Mouse (Mus musculus) MEL (cell line): ENCODE results near the gene Gm49353. TPM values are rescaled to one million over a fixed set of nuclear protein-coding genes. Genes with fewer than 3 reads are reported as not detected.

Experiments used
- DNase-seq: peaks from one replicate; pipeline ENCODE4 v3.0.0; 2011; ENCODE audit warnings: low read depth, low spot score
- H3K27ac ChIP-seq: 2 replicates; pipeline ENCODE4 v1.5.1; 2012; ENCODE audit warnings: low read depth, mild to moderate bottlenecking, control low read depth, low read length, moderate library complexity; ENCODE audit not compliant: control insufficient read depth
- H3K27me3 ChIP-seq, 2 experiments: fragments of 150-350 bp in 1 of 2; sonication (generic) in 1 of 2; 2 replicates each; pipeline ENCODE4 v1.6.1; 2012; ENCODE audit warnings: low read length in 2 of 2, mild to moderate bottlenecking in 2 of 2, improper control_type of control experiment in 1 of 2, moderate library complexity in 1 of 2; ENCODE audit not compliant: insufficient read depth in 2 of 2, control insufficient read depth in 1 of 2
- H3K36me3 ChIP-seq, 2 experiments: 2 replicates each; pipeline ENCODE4 v1.6.1; 2012 to 2014; ENCODE audit warnings: low read length in 2 of 2, improper control_type of control experiment in 1 of 2, inconsistent platforms in 1 of 2, mild to moderate bottlenecking in 1 of 2; ENCODE audit not compliant: insufficient read depth in 2 of 2, control insufficient read depth in 1 of 2
- H3K4me1 ChIP-seq, 2 experiments: fragments of 150-350 bp in 1 of 2; sonication (generic) in 1 of 2; 2 replicates each; pipeline ENCODE4 v1.6.1; 2012; ENCODE audit warnings: low read length in 2 of 2, improper control_type of control experiment in 1 of 2, mild to moderate bottlenecking in 1 of 2; ENCODE audit not compliant: insufficient read depth in 2 of 2, control insufficient read depth in 1 of 2
- H3K4me3 ChIP-seq, 2 experiments: fragments of 150-350 bp in 1 of 2; sonication (generic) in 1 of 2; 2 replicates each; pipeline ENCODE4 v1.5.1; 2012; ENCODE audit warnings: low read depth in 2 of 2, low read length in 2 of 2, mild to moderate bottlenecking in 2 of 2, moderate library complexity in 2 of 2, control low read depth in 1 of 2, improper control_type of control experiment in 1 of 2; ENCODE audit not compliant: control insufficient read depth in 1 of 2, insufficient read depth in 1 of 2
- H3K79me2 ChIP-seq: 2 replicates; pipeline ENCODE4 v1.6.1; 2012; ENCODE audit warnings: mild to moderate bottlenecking, low read length, moderate library complexity; ENCODE audit not compliant: control insufficient read depth, poor library complexity, insufficient read depth
- H3K9ac ChIP-seq: 2 replicates; pipeline ENCODE4 v1.6.1; 2012; ENCODE audit warnings: low read depth, mild to moderate bottlenecking, control low read depth, low read length, moderate library complexity; ENCODE audit not compliant: control insufficient read depth, poor library complexity, severe bottlenecking
- H3K9me3 ChIP-seq: fragments of 150-350 bp; sonication (generic); replicated peaks from 2 replicates; pipeline ENCODE4 v1.6.1; 2012; ENCODE audit warnings: mild to moderate bottlenecking, low read length, improper control_type of control experiment, moderate library complexity; ENCODE audit not compliant: insufficient read depth
- CTCF ChIP-seq, 3 experiments: IDR thresholded peaks in 2 of 3; conservative IDR thresholded peaks in 1 of 3; 2 replicates each; pipeline ENCODE4 v1.5.1; 2011 to 2012; ENCODE audit warnings: low read length in 3 of 3, low read depth in 2 of 3, mild to moderate bottlenecking in 2 of 3, improper control_type of control experiment in 1 of 3, inconsistent platforms in 1 of 3, mixed read lengths in 1 of 3, moderate library complexity in 1 of 3; ENCODE audit not compliant: control insufficient read depth in 1 of 3, insufficient read depth in 1 of 3, poor library complexity in 1 of 3, severe bottlenecking in 1 of 3
- E2F4 ChIP-seq: IDR thresholded peaks from 2 replicates; pipeline ENCODE4 v1.6.1; 2011; ENCODE audit warnings: low read depth, low read length, improper control_type of control experiment, borderline replicate concordance
- ETS1 ChIP-seq: IDR thresholded peaks from 2 replicates; pipeline ENCODE4 v1.6.1; 2012; ENCODE audit warnings: low read depth, mild to moderate bottlenecking, inconsistent platforms, low read length, improper control_type of control experiment, moderate library complexity
- GABPA ChIP-seq: IDR thresholded peaks from 2 replicates; pipeline ENCODE4 v1.6.1; 2012; ENCODE audit warnings: low read depth, mild to moderate bottlenecking, inconsistent platforms, low read length, improper control_type of control experiment, moderate library complexity
- GATA1 ChIP-seq: IDR thresholded peaks from 2 replicates; pipeline ENCODE4 v1.6.1; 2011; ENCODE audit warnings: low read depth, low read length, improper control_type of control experiment
- HCFC1 ChIP-seq: IDR thresholded peaks from 2 replicates; pipeline ENCODE4 v1.6.1; 2012; ENCODE audit warnings: low read depth, mild to moderate bottlenecking, inconsistent platforms, low read length, improper control_type of control experiment, moderate library complexity
- JUND ChIP-seq: IDR thresholded peaks from 2 replicates; pipeline ENCODE4 v1.6.1; 2011; ENCODE audit warnings: low read depth, mild to moderate bottlenecking, improper control_type of control experiment, low read length
- KAT2A ChIP-seq: conservative IDR thresholded peaks from 2 replicates; pipeline ENCODE4 v1.6.1; 2012; ENCODE audit warnings: low read depth, low read length, improper control_type of control experiment, inconsistent platforms
- MAFK ChIP-seq: IDR thresholded peaks from 2 replicates; pipeline ENCODE4 v1.6.1; 2011; ENCODE audit warnings: low read depth, mild to moderate bottlenecking, low read length, improper control_type of control experiment, borderline replicate concordance
- MYB ChIP-seq: IDR thresholded peaks from 2 replicates; pipeline ENCODE4 v1.6.1; 2011; ENCODE audit warnings: mild to moderate bottlenecking, low read depth, low read length, improper control_type of control experiment
- MYC ChIP-seq: IDR thresholded peaks from 2 replicates; pipeline ENCODE4 v1.6.1; 2011; ENCODE audit warnings: low read depth, mild to moderate bottlenecking, low read length, improper control_type of control experiment, moderate library complexity
- NELFE ChIP-seq: IDR thresholded peaks from 2 replicates; pipeline ENCODE4 v1.6.1; 2011; ENCODE audit warnings: low read depth, low read length, improper control_type of control experiment
- POLR2A ChIP-seq, 2 experiments: IDR thresholded peaks; 2 replicates each; pipeline ENCODE4 v1.6.1; 2011 to 2012; ENCODE audit warnings: low read length in 2 of 2, mild to moderate bottlenecking in 2 of 2, control low read depth in 1 of 2, improper control_type of control experiment in 1 of 2, low read depth in 1 of 2, moderate library complexity in 1 of 2; ENCODE audit not compliant: control insufficient read depth in 1 of 2, insufficient read depth in 1 of 2, poor library complexity in 1 of 2
- POLR2AphosphoS2 ChIP-seq: IDR thresholded peaks from 2 replicates; pipeline ENCODE4 v1.6.1; 2011; ENCODE audit warnings: low read length, improper control_type of control experiment
- POLR2AphosphoS5 ChIP-seq: IDR thresholded peaks from 2 replicates; pipeline ENCODE4 v1.6.1; 2012; ENCODE audit warnings: low read depth, borderline replicate concordance, mild to moderate bottlenecking, inconsistent platforms, low read length, moderate library complexity, mixed read lengths
- RCOR1 ChIP-seq: IDR thresholded peaks from 2 replicates; pipeline ENCODE4 v1.6.1; 2012; ENCODE audit warnings: low read depth, mild to moderate bottlenecking, inconsistent platforms, low read length, improper control_type of control experiment
- SIN3A ChIP-seq: IDR thresholded peaks from 2 replicates; pipeline ENCODE4 v1.6.1; 2012; ENCODE audit warnings: low read length, improper control_type of control experiment, inconsistent platforms
- SMC3 ChIP-seq: IDR thresholded peaks from 2 replicates; pipeline ENCODE4 v1.6.1; 2011; ENCODE audit warnings: low read depth, low read length, improper control_type of control experiment
- TAL1 ChIP-seq: IDR thresholded peaks from 2 replicates; pipeline ENCODE4 v1.6.1; 2012; ENCODE audit warnings: mild to moderate bottlenecking, inconsistent platforms, low read length, moderate library complexity, mixed read lengths
- TBP ChIP-seq: IDR thresholded peaks from 2 replicates; pipeline ENCODE4 v1.8.0; 2011; ENCODE audit warnings: low read depth, low read length, improper control_type of control experiment
- TCF12 ChIP-seq: IDR thresholded peaks from 2 replicates; pipeline ENCODE4 v1.6.1; 2014; ENCODE audit warnings: low read depth, mild to moderate bottlenecking, inconsistent platforms, low read length, improper control_type of control experiment, moderate library complexity
- ZC3H11A ChIP-seq: IDR thresholded peaks from 2 replicates; pipeline ENCODE4 v1.6.1; 2012; ENCODE audit warnings: low read depth, mild to moderate bottlenecking, inconsistent platforms, low read length, improper control_type of control experiment
- ZKSCAN1 ChIP-seq: IDR thresholded peaks from 2 replicates; pipeline ENCODE4 v1.6.1; 2012; ENCODE audit warnings: low read depth, mild to moderate bottlenecking, inconsistent platforms, low read length, improper control_type of control experiment, moderate library complexity
- polyA plus RNA-seq, 2 experiments: library from polyadenylated mRNA; stranded (reverse) in 1 of 2; unstranded in 1 of 2; fragments of >175 nt in 1 of 2; fragments of >200 nt in 1 of 2; gene quantifications; 2 replicates each; pipeline versions ENCODE4 v1.2.1 to v1.2.4; 2012; ENCODE audit warnings: low replicate concordance in 2 of 2, low read depth in 1 of 2; ENCODE audit not compliant: insufficient read length in 2 of 2, insufficient read depth in 1 of 2, missing spikeins in 1 of 2
- total RNA-seq: library from RNA; depleted of rRNA; stranded (reverse); fragments of 300-350 nt; gene quantifications from 2 replicates; pipeline ENCODE4 v1.2.3, GENCODE M21; 2012

Gene Gm49353
- total and polyA plus RNA-seq, 3 experiments: not detected

DNA sequence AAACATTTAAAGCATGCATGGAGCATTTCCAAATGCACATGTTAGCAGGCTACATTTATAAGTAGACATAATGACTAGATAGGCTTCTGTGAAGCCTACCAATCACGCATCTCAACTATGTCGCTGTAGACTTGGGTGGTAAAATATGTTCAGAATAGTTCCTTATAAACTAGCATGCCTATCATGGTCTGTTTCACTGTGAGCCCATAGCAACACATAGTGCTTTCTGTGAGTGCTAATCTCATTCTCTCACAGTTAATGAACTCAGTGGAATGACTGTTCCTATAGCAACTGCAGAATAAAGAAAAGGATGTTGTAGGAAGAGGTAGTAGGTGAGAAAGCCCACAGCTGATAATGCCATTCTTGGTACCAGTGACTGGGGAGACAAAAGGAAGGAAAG, 17.7 kb upstream of the Gm49353 start:
- Histone ChIP-seq H3K9me3 (no peaks in the 10 kb centered on the region), H3K79me2 (no peaks in the 10 kb centered on the region), H3K27ac (no peak overlapping the region), H3K27me3 (no peaks in the 10 kb centered on the region), H3K4me1 (no peaks in the 10 kb centered on the region), H3K9ac (no peak overlapping the region), H3K36me3 (no peaks in the 10 kb centered on the region), H3K4me3 (no peak overlapping the region)
- DNase-seq: no peak
- TF ChIP-seq TBP (no peak), POLR2A (IDR thresholded peaks at IDR 0.05; ENCODE audit: control insufficient read depth in 1 of 2, insufficient read depth in 1 of 2, low read depth in 1 of 2, low read length in 2 of 2, poor library complexity in 1 of 2) (no peak), SIN3A (no peak), RCOR1 (no peak), MYB (no peak), JUND (no peak), TAL1 (no peak), CTCF (IDR thresholded peaks at IDR 0.05 in 2 of 3, conservative IDR thresholded peaks at IDR 0.05 in 1 of 3; ENCODE audit: control insufficient read depth in 1 of 3, insufficient read depth in 1 of 3, low read depth in 2 of 3, low read length in 3 of 3, poor library complexity in 1 of 3, severe bottlenecking in 1 of 3) (no peak), ETS1 (no peak), POLR2AphosphoS2 (no peak), GABPA (no peak), MAFK (no peak), E2F4 (no peak)

DNA sequence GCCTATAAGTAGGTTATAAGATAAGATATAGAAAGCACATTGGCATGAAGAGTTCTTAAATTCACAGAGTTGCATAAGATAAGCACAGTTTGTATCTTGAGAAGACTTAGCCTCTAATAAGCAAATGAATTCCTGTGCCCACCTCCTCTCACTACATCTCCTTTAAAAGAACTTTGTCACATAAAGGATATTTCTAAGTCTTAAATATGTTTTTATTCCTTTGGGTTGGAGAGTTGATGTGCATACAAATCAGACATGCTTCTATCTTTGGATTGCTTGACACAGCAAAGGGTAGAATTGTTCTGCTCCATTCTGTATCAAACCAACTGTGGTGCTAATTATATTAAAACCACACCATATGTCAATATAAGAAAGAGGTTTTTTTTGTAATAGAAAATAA, 5.0 kb upstream of the Gm49353 start:
- TF ChIP-seq TBP: no peak
- TF ChIP-seq GATA1: no peak
- no peak for TF ChIP-seq POLR2AphosphoS2
- no peak for TF ChIP-seq E2F4
- TF ChIP-seq HCFC1: no peak
- TF ChIP-seq POLR2AphosphoS5: no peak
- no peak for TF ChIP-seq NELFE
- TF ChIP-seq TCF12: no peak
- no peak for TF ChIP-seq MYB
- TF ChIP-seq MYC: no peak
- no peak for TF ChIP-seq ZC3H11A
- TF ChIP-seq MAFK: no peak
- TF ChIP-seq SMC3: no peak
- no peak for TF ChIP-seq KAT2A
- no peak for TF ChIP-seq ZKSCAN1
- no peak for TF ChIP-seq CTCF (IDR thresholded peaks at IDR 0.05 in 2 of 3, conservative IDR thresholded peaks at IDR 0.05 in 1 of 3; ENCODE audit: control insufficient read depth in 1 of 3, insufficient read depth in 1 of 3, low read depth in 2 of 3, low read length in 3 of 3, poor library complexity in 1 of 3, severe bottlenecking in 1 of 3)
- TF ChIP-seq, all 39 proteins: peak for 0
- Histone ChIP-seq H3K27me3 (no peaks in the 10 kb centered on the region), H3K9ac (no peak overlapping the region), H3K27ac (no peak overlapping the region), H3K4me3 (no peak overlapping the region), H3K4me1 (no peaks in the 10 kb centered on the region), H3K9me3 (no peaks in the 10 kb centered on the region), H3K79me2 (no peaks in the 10 kb centered on the region), H3K36me3 (no peaks in the 10 kb centered on the region)
- DNase-seq: no peak
